Mouse (Mus musculus) granulocyte monocyte progenitor cell, adult 5-6 weeks (primary cell): Measurements from ENCODE around the gene Dnajb1. TPM values are rescaled to one million over a fixed set of nuclear protein-coding genes. Genes with fewer than 3 reads are reported as not detected.
A peak's percentile ranks its signal among the peaks of the same experiment; 100 is the strongest.

Source experiments
- ATAC-seq: replicated peaks from 2 replicates; pipeline ENCODE4 v1.8.0; 2016; ENCODE audit warnings: mild to moderate bottlenecking, moderate TSS enrichment, inconsistent platforms; ENCODE audit not compliant: poor library complexity, severe bottlenecking
- total RNA-seq, 2 experiments: library from RNA; stranded (forward) in 1 of 2; stranded (reverse) in 1 of 2; fragments of 200-712, 200-1000 nt in 1 of 2; fragments of >200 nt in 1 of 2; fragmentation: Nextera tagmentation in 1 of 2; gene quantifications; 2 replicates each; pipeline ENCODE4 v1.2.3; 2014 to 2017

Dnajb1 gene
- total RNA-seq, 2 experiments from 2014 or later: 31.0 to 47.3 TPM

GRCm38 (mm10) chr8:83608398-83608829, 421 bp downstream of the Dnajb1 start:
- peak; percentile 47 for ATAC-seq

- no peak for ATAC-seq
Observed at GRCm38 (mm10) chr8:83609086-83609485, 1.1 kb downstream of the Dnajb1 start.

DNA sequence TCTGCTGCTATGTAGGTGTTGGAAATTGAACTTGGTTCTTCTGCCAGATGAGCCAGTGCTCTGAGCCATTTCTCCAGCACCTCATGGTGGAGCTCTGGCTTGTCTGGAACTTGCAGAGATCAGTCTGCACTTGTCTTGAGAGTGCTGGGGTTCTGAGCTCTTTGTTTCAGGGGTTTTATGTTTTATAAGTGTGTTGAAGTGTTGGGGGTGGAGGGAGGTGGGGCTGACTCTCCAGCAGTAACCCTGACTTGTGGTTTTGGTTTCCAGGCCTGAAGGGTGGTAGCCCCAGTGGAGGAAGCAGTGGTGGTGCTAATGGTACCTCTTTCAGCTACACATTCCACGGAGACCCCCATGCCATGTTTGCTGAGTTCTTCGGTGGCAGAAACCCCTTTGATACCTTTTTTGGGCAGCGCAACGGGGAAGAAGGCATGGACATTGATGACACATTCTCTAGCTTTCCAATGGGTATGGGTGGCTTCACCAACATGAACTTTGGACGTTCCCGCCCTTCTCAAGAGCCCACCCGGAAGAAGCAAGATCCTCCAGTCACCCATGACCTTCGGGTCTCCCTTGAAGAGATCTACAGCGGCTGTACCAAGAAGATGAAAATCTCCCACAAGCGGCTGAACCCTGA, 1.7 kb downstream of the Dnajb1 start:
- no peak for ATAC-seq

DNA sequence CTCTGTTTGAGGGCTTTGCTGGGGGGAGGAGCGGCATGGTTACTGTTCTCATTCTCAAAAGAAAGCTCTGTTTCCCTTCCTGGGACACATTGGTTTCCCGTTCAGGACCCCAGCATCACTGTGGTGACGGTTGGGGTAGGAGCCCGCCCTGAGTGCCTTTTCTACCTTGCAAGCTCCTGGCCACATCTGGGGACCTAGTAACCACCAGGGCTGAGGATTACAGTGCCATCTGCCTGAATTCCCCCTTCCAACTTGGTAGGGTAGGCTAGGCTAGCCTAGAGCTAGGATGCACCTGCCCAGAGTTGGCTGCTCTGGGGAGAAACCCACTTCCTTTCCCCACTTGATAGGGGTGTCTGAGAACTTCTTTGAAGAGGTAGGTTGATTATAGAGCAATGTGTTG, 3.9 kb downstream of the Dnajb1 start:
- no peak for ATAC-seq

DNA sequence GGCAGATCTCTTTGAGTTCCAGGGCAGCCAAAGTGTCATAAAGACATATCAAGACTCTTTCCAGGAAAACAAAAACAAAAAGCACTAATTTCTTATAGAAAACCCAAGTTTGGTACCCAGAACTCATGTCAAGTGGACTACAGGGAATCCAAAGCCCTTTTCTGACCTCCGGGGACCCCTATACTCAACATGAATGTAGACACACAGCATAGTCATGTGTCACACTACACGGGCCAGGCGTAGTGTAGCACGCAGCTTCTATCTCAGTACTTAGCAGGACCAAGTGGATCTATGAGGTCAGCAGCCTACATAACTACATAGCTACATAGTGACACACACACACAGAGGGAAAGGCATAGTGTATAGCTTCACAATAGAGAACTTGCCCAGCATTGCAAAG, 5.7 kb downstream of the Dnajb1 start:
- no peak for ATAC-seq

DNA sequence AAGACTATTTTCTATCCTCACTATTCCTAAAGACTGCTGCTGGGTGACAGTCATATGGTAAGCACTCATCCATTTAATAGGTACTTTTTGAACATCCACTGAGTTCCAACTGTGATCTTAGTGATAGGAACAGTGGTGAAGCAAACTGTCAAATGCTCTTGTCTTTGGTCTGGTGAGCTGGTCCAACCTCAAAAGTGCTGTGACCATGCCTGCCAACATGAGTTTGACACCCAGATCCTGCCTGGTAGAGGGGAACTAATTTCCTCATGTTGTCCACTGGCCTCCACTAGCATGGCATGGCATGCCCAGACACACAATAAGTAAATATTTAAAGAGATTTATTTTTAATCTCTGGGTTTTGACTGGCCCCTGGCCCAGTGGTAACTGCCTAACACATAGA, 8.6 kb downstream of the Dnajb1 start:
- ATAC-seq: no peak

DNA sequence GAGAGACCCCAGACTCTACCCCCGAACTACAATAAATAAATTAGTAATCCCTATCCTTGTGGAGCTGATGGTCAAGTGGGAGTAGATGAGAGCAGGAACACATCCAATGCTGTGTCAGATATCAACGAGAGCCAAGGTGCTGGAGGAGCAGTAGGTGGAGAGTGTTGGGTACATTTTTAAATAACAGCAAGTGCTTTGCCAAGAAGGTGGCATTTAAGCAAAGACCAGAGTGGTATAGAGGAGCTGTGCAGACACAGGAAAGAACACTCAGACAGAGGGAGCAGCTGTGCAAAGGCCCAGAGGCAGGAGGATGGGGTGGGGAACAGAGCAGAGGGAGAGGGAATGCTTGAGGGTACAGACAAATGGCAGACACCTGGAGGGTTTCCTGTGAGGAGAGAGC, 9.1 kb downstream of the Dnajb1 start:
- no peak for ATAC-seq

- ATAC-seq: no peak
Observed at GRCm38 (mm10) chr8:83618566-83618965, 10.6 kb downstream of the Dnajb1 start.

DNA sequence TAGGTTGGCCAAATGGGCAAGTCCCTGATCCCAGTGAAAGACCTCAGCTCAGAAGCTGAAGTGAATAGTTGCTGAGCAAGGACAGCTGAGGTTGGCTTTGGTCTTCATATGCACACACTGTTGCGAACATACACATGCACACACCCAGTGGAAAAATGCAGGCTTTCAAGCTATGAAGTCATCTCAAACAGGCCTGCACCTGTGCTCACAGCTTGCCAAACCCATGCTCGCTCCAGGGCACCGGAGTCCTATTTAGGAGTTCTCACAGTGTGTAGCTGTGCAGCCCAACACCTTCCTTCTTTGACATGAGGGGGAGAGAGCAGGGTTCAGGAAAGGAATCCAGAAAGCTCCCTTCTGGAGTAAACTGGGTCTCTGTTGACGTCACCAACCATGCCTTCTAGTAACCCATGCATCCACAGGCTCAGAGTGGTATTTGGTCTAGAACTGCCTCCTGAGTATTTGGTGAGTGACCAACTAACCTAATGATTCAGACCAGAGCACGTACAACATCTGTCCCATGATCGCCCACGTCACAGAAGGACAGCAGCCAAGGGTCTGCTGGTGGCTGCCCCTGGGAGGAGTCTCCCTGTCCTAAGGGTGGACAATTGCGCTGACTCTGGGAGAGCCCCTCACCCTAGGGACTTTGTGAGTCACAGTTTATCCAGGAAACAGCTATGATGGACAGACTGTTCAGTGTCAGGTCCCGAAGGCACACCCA, 11.7 kb downstream of the Dnajb1 start:
- no peak for ATAC-seq

GRCm38 (mm10) chr8:83621691-83622388, 13.8 kb downstream of the Dnajb1 start:
- ATAC-seq: no peak

GRCm38 (mm10) chr8:83622389-83622989, 14.5 kb downstream of the Dnajb1 start:
- ATAC-seq: peak; percentile 89

DNA sequence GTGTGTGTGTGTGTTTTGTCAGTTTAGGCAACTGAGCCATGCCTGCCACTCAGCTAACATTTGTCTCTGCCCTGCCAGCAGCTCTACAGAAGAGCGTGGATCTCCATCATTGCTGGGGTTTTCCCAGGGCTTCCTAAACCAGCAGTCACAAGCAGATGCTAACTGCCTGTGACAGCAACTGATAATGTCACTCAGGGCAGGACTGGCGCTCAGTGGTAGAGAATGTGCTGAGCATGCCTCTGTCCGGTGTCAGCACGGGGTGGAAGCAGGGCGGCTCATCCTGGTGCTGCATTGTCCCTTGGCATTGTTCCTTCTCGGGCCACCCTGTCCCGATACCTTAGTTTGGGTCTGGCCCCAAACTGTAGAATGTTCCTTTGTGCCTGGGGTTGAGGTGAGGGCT, 15.6 kb downstream of the Dnajb1 start:
- no peak for ATAC-seq

- 0 out of 2 replicates have a peak, but pooled peaks have one; percentile 31 for ATAC-seq
Observed at GRCm38 (mm10) chr8:83624739-83625138, 16.7 kb downstream of the Dnajb1 start.

- no peak for ATAC-seq
Observed at GRCm38 (mm10) chr8:83625676-83626299, 17.8 kb downstream of the Dnajb1 start.

DNA sequence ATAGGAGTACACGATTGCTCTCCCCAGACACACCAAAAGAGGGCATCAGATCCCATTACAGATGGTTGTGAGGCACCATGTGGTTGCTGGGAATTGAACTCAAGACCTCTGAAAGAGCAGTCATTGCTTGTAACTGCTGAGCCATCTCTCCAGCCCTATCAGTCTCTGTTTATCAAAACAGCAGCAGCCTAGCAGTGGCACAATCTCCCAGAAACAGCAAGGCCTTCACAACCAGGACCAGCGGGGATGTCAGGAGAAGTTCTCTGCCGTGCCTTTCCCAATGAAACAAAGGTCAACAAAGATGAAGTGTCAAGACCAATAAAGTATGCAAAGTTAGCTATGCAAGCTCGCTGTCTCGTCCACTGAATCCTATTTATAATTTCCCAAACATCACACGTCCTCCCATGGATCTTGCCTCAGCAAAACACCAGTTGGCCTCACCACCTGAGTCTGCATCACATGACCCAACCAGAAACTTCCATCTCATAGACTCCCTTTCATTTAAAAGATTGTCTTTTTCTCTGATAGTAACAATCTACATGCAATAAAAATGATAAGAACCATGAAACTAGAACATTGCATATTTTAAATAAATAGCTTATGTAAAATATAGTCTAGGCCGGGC, 24.2 kb downstream of the Dnajb1 start:
- no peak for ATAC-seq

- ATAC-seq: no peak
Observed at GRCm38 (mm10) chr8:83638856-83639255, 30.9 kb downstream of the Dnajb1 start.

DNA sequence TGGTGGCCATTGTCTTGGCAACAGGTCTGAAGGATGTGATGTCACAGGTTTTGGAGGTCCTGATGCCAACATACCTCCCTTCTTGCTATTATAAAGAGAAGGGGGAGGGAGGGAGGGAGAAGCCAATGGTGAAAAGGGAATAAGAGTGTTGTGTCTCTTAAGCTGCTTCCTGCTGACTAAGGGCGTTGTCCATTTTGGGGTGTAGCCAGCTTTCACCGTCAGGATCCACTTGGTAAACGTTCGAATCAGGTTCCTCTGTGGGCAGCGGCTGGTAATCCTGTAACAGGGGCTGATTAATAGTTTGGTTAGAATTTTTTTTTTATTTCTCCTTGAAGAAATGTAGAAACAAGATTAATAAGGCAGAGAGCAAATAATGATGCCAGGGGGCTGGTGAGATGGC, 31.7 kb downstream of the Dnajb1 start:
- ATAC-seq: no peak

DNA sequence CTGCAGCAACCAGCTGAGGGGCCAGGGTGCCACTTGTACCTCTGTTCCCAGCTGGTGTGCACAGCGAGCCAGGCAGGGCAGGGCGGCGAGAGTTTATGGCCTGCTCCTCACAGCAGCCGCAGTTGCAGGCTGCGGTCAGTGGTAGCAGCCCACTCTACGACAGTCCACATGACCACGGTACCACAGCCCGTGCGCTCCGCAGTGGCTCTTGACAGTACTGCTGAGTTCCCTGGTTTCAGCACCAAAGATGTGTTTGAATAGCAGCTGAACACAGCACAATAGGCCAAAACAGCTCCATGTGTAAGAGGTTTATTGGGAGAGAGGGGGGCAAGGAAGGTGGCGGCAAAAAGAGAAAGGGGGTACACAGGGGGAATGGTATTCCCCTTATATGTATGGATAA, 39.5 kb downstream of the Dnajb1 start:
- no peak for ATAC-seq

GRCm38 (mm10) chr8:83648031-83648430, 40.0 kb downstream of the Dnajb1 start:
- no peak for ATAC-seq

- ATAC-seq: no peak
Observed at GRCm38 (mm10) chr8:83649699-83650098, 41.7 kb downstream of the Dnajb1 start.
